Mouse (Mus musculus) embryo, embryonic 10.5 days (tissue): ENCODE measurements around the gene Zfp354a.
"Not testable (repeated sequence)": the region's sequence is repeated elsewhere in the genome, so short reads cannot be mapped to it uniquely, and the experiment has no call there.

Experiments
- DNase-seq: peaks from one replicate; pipeline ENCODE4 v3.0.0-alpha.2; 2015; ENCODE audit warnings: low spot score

Gene Zfp354a

DNA sequence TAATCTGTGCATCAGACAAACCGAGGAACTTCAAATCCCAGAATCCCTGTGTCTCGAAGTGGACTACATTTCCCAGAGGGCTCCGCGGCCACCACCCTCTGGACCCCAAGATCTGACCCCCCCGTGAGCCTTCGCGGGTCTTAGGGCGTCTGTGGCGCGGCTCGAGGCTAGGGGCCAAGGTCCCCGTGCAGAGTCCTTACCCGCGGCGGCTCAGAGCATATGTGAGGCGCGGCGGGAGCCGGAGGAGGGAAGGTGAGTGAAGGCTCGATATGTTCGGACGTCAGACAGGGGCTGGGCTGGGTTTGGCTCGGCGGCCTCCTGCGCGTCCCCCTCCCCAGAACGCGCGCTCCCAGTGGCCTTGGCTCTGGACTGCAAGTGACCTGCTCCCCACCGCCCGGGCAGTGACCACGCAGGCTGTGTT, at the start of gene Zfp354a:
TSS of gene Zfp354a (plus strand) at position 107 of the 421 bp plus-strand sequence.
- DNase-seq: peak; percentile 91

DNA sequence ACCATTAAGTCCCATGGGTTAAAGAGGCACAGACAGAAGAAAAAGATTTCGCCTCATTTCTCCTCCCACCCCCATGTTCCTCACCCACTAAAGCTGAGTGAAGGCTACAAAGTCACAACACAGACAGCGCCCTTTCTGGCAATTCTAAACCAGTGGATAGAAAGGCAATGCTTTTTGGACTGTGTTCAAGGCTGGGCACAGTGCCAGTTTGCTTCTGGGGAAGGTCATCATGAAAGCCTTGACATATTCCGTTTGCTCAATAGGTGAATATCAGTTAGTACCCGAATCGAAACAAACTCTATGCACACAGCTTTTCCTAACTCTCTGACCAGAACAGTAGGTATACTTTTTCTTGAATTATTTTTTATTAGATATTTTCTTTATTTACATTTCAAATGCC, 47.2 kb upstream of the Zfp354a start:
- no peak for DNase-seq

DNA sequence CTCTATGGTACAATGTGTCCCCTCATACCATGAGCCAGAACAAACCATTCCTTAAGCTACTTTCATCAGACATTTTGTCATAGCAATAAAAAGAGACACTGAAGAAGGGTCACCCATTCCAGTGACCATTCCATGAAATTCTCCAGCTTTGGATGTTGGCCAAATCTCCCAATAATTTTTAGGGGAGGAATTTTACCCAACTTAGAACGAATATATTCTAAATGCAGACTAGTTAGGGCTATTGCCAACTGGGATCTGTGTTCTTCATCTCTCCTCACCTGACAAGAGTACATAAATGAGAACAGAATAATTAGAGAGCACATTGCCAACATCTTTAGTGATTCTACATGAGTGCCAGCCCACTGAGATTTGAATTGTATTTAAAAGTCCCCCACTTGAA, 45.1 kb upstream of the Zfp354a start, which contains the start of gene Olfr54:
TSS of gene Olfr54 (plus strand) at position 301 of the 400 bp plus-strand sequence.
- DNase-seq: no peak

DNA sequence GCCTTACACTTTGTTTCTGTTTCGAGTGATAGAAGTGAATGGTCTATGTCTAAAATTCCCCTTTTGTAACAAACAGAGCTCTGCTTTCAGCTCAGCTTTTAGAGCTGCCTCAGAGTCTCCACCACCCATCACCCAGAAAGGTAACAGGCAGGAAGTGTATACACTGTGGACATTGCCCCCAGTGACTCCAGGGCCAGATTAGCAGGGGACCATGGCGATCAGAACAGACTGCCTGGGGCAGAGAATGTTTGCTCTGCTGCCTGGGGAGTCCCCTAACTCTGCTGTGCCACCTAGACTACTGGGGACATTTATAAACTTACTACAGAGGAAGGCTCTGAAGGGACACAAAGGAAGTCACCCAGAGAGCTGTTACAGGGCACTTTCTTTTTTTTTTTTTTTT, 42.7 kb upstream of the Zfp354a start:
- no peak for DNase-seq

DNA sequence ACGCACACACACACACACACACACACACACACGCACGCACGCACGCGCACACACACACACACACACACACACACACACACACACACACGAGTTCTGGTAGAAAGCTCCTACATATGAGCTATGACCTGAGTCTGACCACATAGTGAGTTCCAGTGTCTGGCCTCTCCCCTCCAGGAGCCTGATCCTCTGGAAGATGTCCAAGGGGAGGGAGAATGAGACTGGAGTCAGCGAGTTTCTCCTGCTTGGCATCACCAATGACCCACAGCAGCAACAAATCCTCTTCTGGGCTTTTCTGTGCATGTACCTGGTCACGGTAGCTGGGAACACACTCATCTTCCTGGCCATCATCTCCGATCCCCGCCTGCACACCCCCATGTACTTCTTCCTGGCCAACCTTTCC, 32.2 kb upstream of the Zfp354a start:
- not testable (repeated sequence) for DNase-seq

DNA sequence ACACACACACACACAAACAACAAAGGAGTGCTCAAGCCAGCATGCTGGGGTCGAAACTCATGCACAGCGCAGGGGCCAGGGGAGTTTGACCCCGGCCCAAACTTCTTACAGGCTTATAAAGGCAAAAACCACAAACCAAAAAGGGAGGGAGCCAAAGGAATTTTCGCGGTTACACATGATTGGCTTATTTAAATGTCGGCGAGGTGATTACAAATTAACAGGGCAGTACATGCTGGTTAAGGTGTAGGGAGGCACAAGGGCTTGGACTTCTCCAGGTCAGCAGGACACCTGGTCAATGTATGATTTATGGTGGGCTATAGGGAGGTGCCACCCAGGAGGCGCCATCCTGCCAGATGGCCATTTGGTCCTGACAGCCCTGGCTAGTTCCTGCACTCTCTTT, 29.7 kb upstream of the Zfp354a start:
- not testable (repeated sequence) for DNase-seq

DNA sequence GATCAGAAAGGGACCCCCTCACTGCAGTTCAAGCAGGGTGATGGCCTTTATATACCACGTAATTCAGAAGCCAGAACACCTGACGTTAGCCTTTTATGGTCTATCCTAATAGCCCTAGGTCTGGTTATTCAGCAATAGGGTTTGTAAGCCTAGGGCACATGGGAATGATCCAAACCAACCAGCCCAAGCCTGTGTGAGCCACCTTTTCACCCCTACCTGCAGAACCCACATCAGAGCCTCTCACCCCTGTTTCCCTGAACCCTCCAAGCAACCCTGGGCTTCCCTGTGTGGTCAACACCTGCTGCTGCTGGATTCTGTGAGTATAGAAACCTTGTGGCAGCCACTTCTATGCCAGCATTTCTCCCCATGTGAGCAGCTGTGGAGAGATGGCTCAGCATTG, 28.8 kb upstream of the Zfp354a start:
- DNase-seq: no peak

DNA sequence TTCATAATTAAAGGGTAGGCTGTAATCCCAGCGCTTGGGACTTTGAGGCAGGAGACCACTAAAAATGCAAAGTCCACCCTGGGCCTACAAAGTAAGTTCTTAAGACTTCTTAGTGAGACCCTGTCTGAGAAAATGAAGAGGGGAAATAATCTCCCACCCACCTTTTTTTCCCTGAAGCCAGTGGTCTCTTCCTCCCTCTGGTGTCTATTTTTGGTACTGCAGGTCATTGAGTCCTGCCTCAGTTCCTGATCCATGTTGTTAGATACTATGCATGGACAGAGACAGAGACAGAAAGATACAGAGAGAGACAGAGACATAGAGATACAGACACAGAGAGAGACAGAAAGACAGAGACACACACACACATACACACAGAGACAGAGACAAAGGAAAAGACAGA, 26.2 kb upstream of the Zfp354a start:
- DNase-seq: peak; percentile 81

DNA sequence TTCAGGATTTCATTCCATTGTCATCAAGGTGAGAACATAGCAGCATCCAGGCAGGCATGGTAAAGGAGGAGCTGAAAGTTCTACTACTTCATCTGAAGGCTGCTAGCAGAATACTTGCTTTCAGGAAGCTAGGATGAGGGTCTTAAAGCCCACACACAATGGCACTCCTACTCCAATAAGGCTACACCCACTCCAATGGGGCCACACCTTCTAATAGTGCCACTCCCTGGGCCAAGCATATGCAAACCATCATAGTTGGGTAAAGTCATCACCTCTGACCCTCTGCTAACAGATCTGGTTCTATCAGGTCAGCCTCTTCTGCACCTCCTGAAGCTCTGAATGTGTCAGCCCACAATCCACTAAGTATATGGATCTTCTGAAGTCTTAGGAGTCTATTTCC, 24.9 kb upstream of the Zfp354a start:
- DNase-seq: not testable (repeated sequence)

DNA sequence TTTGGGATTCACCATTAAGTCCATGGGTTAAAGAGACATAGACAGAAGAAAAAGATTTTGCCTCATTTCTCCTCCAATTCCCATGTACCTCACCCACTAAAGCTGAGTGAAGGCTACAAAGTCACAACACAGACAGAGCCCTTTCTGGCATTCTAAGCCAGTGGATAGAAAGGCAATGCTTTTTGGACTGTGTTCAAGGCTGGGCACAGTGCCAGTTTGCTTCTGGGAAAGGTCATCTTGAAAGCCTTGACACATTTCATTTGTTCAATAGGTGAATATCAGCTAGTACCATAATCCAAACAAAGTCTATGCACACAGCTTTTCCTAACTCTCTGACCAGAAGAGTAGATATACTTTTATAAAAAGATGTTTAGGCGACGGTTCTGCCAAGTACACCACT, 23.1 kb upstream of the Zfp354a start:
- no peak for DNase-seq

DNA sequence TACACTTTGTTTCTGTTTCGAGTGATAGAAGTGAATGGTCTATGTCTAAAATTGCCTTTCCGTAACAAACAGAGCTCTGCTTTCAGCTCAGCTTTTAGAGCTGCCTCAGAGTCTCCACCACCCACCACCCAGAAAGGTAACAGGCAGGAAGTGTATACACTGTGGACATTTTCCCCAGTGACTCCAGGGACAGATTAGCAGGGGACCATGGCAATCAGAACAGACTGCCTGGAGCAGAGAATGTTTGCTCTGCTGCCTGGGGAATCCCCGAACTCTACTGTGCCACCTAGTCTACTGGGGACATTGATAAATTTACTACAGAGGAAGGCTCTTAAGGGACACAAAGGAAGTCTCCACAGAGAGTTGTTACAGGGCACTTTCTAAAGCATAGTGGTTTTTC, 14.3 kb upstream of the Zfp354a start:
- not testable (repeated sequence) for DNase-seq

DNA sequence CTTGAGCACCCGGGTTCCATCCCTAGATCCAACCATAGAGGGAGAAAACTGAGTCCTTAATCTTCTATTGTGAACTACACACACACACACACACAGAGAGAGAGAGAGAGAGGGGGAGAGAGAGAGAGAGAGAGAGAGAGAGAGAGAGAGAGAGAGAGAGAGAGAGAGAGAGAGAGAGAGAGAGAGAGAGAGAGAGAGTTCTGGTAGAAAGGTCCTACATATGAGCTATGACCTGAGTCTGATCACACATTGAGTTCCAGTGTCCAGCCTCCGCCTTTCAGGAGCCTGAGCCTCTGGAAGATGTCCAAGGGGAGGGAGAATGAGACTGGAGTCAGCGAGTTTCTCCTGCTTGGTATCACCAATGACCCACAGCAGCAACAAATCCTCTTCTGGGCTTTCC, 11.2 kb upstream of the Zfp354a start, which contains the start of gene Olfr1375:
TSS of gene Olfr1375 (plus strand) at position 301 of the 400 bp plus-strand sequence.
- DNase-seq: not testable (repeated sequence)

DNA sequence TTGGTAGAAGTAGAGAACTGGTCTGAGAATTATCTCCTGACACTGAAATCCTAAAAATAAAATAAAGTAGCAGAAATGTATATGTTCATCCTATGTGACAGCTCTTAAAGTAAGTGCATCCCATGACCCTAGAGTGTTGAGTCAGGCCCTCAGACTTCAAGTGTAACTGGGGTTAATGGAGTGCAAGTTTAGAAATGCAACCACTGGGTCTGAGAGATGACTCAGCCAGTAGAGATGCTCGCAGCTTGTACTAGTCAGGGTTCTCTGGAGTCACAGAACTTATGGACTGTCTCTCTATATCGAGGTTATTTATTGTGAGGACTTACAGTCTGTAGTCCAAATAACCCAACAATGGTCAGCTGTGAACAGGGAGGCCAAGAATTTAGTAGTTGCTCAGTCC, 7.4 kb upstream of the Zfp354a start:
- no peak for DNase-seq

DNA sequence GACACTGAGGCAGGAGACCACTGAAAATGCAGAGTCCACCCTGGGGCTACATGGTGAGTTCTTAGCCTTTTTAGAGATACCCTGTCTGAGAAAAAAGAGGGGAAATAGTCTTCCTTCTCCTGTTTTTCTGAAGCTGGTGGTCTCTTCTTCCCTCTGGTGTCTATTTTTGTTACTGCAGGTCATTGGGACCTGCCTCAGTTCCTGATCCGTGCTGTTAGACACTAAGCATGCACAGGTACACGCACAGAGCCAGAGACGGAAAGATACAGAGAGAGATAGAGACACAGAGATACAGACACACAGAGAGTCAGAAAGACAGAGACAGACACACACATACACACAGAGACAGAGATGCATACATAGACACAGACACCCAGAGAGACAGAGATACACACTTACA, 5.8 kb upstream of the Zfp354a start:
- peak; percentile 19 for DNase-seq

DNA sequence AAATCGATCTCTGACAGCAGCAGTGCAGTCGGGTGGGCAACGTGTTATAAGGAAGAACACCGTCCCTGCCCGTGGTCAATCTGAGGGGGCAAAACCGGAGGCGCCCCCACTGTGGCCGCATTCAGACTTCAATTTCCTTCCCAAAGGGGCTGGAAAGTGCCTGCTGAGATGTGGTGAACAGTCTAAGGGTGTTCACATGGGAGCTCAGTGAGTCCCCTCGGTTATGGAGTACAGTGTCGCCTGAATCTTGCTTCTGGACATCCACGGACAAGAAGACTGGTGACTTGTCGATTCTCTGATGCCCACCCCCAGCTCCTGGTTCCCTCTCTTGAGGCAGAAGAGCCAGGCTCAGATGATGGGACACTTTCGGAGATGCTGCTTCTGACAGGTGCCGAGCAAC, 583 bp downstream of the Zfp354a start:
- no peak for DNase-seq

DNA sequence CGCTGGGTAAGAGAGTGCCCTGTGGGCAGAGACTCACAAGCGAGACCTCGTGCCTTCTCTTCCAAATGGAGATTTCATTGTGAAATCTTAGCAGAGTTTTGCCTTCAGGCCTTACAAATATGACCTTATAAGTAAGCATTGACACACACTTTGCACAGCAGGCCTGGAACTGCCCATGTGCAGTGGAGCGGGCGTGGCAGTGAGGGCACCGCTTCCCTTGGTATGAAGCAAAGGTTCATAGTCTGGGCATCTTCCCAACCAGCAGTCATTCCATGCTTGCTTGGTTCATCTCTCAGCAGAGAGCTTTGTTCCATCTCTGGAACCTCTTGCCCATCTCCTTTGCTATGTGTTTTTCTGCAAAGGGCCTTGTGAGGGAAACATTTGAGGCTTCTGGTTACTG, 1.9 kb downstream of the Zfp354a start:
- DNase-seq: no peak

DNA sequence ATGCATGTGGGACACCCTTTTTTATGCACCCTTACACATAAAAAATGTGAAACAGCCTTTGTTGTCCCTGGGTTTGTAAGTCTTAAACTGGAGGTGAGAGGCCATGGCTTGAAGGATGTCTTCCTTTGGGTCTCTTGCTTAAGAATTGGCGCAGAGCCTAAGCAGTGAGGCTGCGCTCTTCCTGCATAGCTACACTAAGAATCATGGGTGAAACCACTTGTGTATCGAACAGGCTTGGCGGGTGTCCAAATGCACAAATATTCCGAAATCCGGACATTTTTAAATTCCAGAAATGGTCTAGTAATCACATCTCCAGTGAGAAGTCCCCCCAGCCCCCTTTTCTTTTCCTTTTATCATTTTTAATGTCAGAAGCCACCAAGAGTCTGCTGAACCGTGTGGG, 4.2 kb downstream of the Zfp354a start:
- DNase-seq: no peak

DNA sequence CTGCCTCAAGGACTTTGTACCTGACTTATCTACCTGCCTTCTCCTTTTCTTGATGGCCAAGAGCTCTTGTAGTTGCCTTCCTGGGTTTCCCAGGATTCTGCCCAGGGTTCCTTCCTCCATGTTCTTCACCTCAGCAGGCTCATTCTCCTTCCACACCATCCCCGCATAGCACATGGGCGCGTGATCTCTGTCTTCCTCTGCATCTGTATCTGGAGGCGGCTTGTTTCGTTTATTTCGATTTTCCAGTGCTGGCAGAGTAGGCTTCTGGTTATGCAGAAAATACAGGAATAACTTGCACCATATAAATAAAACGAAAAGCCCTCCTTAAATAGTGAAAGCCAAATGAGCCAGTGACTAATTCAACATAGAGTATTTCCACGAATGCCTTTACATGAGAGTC, 4.8 kb downstream of the Zfp354a start:
- no peak for DNase-seq

DNA sequence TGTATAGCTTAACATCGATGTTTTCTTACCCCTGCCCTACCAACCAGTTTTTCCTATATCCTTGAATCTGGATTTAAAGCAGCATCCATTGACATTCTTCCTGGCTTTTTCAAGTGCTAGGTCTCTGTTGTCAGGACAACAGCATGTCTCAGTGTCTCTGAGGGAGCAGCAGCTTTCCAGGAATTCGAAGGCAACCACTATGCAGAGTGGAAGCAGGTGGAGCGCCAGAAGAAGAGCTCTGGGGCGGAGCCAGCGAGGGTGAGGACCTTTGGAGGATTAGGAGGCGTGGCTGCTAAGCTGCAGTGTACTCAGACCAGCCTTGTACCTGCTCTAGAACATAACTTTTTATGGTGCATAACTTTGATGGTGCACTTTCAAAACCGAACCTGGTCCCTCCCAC, 25.5 kb downstream of the Zfp354a start:
- no peak for DNase-seq

DNA sequence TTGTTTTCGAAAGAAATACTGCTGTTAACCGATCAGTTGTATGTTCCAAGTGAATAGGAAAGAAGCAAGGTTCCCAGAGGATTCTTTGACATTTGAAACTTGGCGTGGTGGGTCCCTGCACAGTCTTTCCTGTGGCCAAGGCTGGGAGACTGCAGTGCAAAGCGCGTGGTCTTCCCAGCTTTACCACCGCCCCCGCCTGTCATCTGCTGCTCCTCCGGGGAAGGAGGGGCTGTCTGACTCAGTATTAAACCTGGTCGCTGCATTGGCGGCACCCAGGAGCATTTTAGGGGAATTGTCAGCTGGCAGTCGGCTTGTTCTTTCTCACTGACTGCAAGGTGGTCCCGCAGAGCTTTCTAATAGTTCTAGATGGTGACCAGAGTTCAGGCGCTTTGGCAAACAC, 26.2 kb downstream of the Zfp354a start:
- no peak for DNase-seq

DNA sequence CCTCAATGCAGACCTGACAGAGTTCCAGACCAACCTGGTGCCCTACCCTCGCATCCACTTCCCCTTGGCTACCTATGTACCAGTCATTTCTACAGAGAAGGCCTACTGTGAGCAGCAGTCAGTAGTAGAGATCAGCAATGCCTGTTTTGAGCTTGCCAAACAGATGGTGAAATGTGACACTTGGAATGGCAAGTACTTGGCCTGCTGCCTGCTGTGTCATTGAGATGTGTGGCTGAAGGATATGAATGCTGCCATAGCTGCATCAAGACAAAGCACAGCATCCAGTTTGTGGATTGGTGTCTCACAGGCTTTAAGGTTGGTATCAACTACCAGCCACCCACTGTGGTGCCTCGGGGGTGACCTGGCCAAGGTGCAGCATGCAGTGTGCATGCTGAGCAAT, 48.2 kb downstream of the Zfp354a start:
- no peak for DNase-seq

DNA sequence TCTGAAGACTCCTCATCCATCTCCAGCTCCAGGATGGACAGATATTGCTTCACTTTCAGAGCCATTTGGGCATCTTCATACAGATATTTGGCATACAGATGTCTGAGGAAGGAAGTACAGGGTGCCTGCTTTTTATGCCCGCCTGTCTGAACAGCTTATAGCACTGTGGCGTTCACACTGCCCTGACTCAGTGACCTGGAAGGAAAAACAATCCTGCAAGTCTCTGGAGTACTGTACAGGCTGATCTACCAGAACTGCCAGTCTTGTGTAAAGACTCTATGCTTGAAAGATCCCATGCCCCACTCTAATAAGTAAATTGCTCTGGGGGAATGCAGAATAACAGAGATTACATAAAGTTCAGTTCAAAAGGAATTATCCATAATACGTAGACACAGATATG, 51.6 kb downstream of the Zfp354a start:
- DNase-seq: no peak
